Mouse (Mus musculus): ENCODE measurements around the gene 1700018B08Rik.

The 1700018B08Rik gene

DNA sequence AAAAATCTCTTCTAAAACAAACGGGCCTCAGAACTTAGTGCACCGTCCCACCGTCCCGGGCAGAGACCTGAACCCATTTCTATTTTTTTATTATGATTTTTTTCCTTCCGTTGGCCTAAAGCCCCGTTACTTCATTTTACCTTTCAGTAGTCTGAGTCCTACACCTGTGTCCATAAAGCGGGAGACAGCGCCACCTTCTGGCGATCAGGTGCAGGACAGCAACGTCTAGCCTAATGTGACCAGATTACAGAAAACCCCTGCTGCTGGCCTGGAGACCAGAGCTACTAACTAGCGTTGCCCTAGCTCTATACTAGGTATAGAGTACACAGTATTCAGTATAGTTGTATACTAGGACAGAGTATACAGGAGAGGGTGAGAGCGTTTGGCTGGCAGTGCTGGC, 30.7 kb downstream of the 1700018B08Rik start:
- peak; percentile 88 for DNase-seq (ENCODE audit: low read depth, low spot score)

DNA sequence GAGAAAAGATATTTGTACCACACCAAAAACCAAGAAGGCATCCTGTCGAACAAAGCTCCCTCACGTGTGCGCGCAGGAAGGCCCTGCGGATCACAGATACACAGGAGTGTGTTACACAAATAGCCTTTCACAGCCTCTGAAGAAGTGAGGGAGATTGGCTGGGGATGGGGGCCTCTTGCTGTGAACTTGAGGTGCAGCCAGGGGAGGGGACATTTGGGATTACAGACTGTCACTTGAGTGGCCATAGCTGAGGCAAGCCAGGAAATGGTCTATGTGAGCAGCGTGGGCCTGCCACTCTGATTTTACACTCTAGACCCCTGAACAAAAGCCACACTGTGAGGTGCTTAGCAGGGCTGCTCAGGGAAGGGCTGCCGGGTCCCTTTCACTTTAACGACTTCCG, 32.4 kb downstream of the 1700018B08Rik start:
- DNase-seq (ENCODE audit: low read depth, low spot score) = no peak

GRCm38 (mm10) chr8:121497621-121498020, 46.5 kb downstream of the 1700018B08Rik start:
- DNase-seq (ENCODE audit: low read depth, low spot score) = no peak

DNA sequence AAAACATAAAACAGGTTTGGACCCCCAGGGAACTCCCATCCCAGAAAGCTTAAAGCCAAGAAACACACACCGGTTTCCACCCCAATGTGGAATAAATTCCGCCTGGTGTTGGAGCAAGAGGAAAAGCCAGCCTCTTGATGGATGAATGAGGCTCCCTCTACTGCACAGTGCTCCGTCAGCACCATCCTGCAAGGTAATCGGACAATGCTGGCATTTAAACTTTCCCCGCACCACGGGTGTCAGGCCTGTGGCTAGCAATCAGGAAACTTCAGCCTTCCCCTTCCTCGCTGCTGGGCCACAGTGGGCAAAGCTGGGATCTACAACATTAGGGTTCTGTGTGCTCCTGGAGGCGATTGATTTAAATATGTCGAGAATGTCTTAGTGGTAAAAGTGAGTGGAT, 52.5 kb downstream of the 1700018B08Rik start:
- DNase-seq (ENCODE audit: low read depth, low spot score) = no peak

DNA sequence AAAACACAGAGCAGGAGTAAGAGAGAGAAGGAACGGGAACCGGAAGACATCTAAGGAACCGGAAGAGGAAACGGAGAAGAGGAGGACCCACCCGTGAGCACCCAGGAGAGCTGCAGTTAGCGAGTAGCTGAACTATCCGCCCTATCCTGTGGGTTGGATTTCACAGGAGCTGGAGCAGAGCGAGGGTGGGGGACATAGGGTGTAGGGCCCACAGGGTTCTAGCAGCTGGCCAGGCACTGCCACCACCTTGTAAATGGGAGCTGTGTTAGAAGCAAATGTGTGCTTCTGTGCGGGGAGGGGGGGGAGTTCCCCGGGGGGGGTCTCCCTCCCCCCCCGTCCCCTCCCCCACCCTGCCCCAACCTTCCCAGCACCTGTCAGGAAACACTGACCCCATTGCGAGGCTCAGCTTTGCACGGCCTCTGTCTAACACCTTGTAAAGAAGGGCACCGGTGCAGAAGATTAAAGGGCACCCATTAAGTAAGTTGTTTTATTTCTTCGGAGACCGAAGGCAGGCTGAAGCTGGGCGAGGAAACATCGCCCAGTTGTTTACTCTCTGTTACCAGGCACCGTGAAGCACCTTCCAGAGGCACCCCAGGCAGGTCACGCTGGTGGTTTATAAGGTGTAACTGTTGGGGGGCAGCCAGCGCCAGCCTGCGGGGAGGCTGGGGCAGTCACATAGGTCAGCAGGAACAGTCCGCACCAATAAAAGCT, 59.9 kb downstream of the 1700018B08Rik start:
- peak; percentile 63 for DNase-seq (ENCODE audit: low read depth, low spot score)

Data from forelimb bud, embryonic 11.5 days (tissue).